Mouse (Mus musculus) limb, embryonic 10.5 days (tissue): ENCODE data around the gene Mis18a. TPM values are rescaled to one million over a fixed set of nuclear protein-coding genes. Genes with fewer than 3 reads are reported as not detected.

Experiments
- DNase-seq: peaks from one replicate; pipeline ENCODE4 v3.0.0-alpha.2; 2017; ENCODE audit warnings: low spot score
- H3K27ac ChIP-seq: fragments of 300-500 bp; sonication (generic); 2 replicates; pipeline ENCODE4 v1.5.1; 2016; ENCODE audit warnings: mild to moderate bottlenecking
- H3K27me3 ChIP-seq: fragments of 300-500 bp; sonication (generic); 2 replicates; pipeline ENCODE4 v1.6.1; 2016; ENCODE audit warnings: low read depth, mild to moderate bottlenecking; ENCODE audit not compliant: poor library complexity, severe bottlenecking
- H3K36me3 ChIP-seq: fragments of 300-500 bp; sonication (generic); 2 replicates; pipeline ENCODE4 v1.6.1; 2016; ENCODE audit warnings: mild to moderate bottlenecking, moderate library complexity
- H3K4me1 ChIP-seq: fragments of 300-500 bp; sonication (generic); 2 replicates; pipeline ENCODE4 v1.6.1; 2016
- H3K4me3 ChIP-seq: fragments of 300-500 bp; sonication (generic); 2 replicates; pipeline ENCODE4 v1.5.1; 2016; ENCODE audit warnings: mild to moderate bottlenecking, moderate library complexity
- H3K9me3 ChIP-seq: fragments of 300-500 bp; sonication (generic); replicated peaks from 2 replicates; pipeline ENCODE4 v1.6.1; 2016; ENCODE audit warnings: mild to moderate bottlenecking
- WGBS: fragments of 180-500 bp; shearing (Covaris S2); methylation state at CpG from one replicate; pipeline ENCODE4 v1.1.7; 2016; 5-methylcytosine and 5-hydroxymethylcytosine counted together
- polyA plus RNA-seq: library from polyadenylated mRNA; unstranded; fragments of >200 nt; fragmentation: Nextera tagmentation; extraction: Ambion mirVana; gene quantifications from 2 replicates; pipeline ENCODE4 v1.2.1, GENCODE M21; 2016

The Mis18a gene
- polyA plus RNA-seq: 98.1 and 103 TPM in 2 replicates

- DNase-seq: peak; percentile 98
- Histone ChIP-seq H3K4me3 (peak within 1 kb of the TSS; percentile 71), H3K27me3 (no peaks in the 10 kb centered on the region), H3K9me3 (no peaks in the 10 kb centered on the region), H3K36me3 (peaks cover 32% of the 10 kb centered on the region), H3K27ac (peak within 1 kb of the TSS; percentile 86), H3K4me1 (peaks cover 11% of the 10 kb centered on the region)
- WGBS: 3% methylated on average over 53 of the region's 53 CpGs
Measured at GRCm38 (mm10) chr16:90727233-90728115, at the start of gene Mis18a. Mis18a (minus strand) TSS chr16:90727404.

- Histone ChIP-seq H3K9me3 (no peaks in the 10 kb centered on the region), H3K36me3 (peaks cover 100% of the 10 kb centered on the region), H3K27me3 (no peaks in the 10 kb centered on the region), H3K4me1 (no peaks in the 10 kb centered on the region), H3K27ac (no peak overlapping the region), H3K4me3 (no peak overlapping the region)
- DNase-seq: no peak
- 85% methylated on average over 10 of the region's 10 CpGs for WGBS
Measured at GRCm38 (mm10) chr16:90775946-90776520, 48.8 kb upstream of the Mis18a start.

GRCm38 (mm10) chr16:90774646-90775045 lies 47.4 kb upstream of the Mis18a start:
- no peaks in the 10 kb centered on the region for H3K4me1 ChIP-seq
- H3K36me3 ChIP-seq: peaks cover 99% of the 10 kb centered on the region
- H3K27ac ChIP-seq: no peak overlapping the region
- H3K4me3 ChIP-seq: no peak overlapping the region
- DNase-seq: no peak
- 91% methylated on average over 6 of the region's 6 CpGs for WGBS
- H3K9me3 ChIP-seq: no peaks in the 10 kb centered on the region
- H3K27me3 ChIP-seq: no peaks in the 10 kb centered on the region

GRCm38 (mm10) chr16:90774216-90774615 lies 47.0 kb upstream of the Mis18a start:
- H3K9me3 ChIP-seq: no peaks in the 10 kb centered on the region
- no peak overlapping the region for H3K4me3 ChIP-seq
- peaks cover 99% of the 10 kb centered on the region for H3K36me3 ChIP-seq
- no peaks in the 10 kb centered on the region for H3K27me3 ChIP-seq
- DNase-seq: no peak
- WGBS: 97% methylated on average over 12 of the region's 12 CpGs
- no peak overlapping the region for H3K27ac ChIP-seq
- H3K4me1 ChIP-seq: no peaks in the 10 kb centered on the region

- no peaks in the 10 kb centered on the region for H3K27me3 ChIP-seq
- WGBS: 95% methylated on average over 15 of the region's 15 CpGs
- H3K9me3 ChIP-seq: no peaks in the 10 kb centered on the region
- DNase-seq: no peak
- H3K27ac ChIP-seq: no peak overlapping the region
- peaks cover 95% of the 10 kb centered on the region for H3K36me3 ChIP-seq
- no peak overlapping the region for H3K4me3 ChIP-seq
- H3K4me1 ChIP-seq: no peaks in the 10 kb centered on the region
Measured at GRCm38 (mm10) chr16:90766919-90767454, 39.8 kb upstream of the Mis18a start.

DNA sequence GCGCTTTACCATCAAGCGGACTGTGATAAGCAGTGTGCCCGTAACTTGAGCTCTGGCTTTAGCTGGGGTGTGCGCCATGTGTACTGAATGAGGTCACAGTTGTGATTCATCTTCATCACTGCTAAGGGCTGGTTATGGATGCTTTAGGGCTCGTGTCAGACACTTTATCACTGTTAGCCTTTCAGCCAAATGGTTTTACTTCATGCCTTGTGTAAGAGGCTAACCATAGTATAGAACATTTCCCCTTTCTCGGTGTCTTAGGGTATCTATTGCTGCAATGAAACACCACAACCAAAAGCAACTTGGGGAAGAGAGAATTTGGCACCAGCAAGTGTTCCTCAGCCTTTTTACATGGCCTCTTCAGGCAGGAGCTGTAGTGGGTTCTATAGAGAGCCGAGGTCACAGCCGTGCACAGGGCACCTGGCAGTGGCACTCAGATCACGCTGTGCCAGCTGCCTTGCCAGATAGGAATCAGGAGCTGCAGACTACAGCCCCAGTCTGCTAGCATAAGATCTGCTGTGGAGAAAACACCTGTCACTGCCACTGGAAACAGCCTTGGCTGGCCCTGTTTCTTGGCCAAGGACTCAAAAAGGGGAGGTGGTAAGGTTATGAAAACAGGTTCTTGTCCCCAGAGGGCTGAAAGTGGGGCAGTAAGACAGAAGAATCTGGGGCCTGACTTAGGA lies 38.1 kb upstream of the Mis18a start:
- no peaks in the 10 kb centered on the region for H3K9me3 ChIP-seq
- peaks cover 95% of the 10 kb centered on the region for H3K36me3 ChIP-seq
- no peak overlapping the region for H3K27ac ChIP-seq
- no peak for DNase-seq
- no peaks in the 10 kb centered on the region for H3K4me1 ChIP-seq
- H3K27me3 ChIP-seq: no peaks in the 10 kb centered on the region
- whole genome bisulfite sequencing: 86% methylated on average over 9 of the region's 9 CpGs
- H3K4me3 ChIP-seq: no peak overlapping the region

GRCm38 (mm10) chr16:90760515-90760914 lies 33.3 kb upstream of the Mis18a start:
- Histone ChIP-seq H3K27ac (no peak overlapping the region), H3K9me3 (no peaks in the 10 kb centered on the region)

GRCm38 (mm10) chr16:90759335-90759734 lies 32.1 kb upstream of the Mis18a start:
- no peaks in the 10 kb centered on the region for H3K27me3 ChIP-seq
- WGBS: 82% methylated on average over 3 of the region's 3 CpGs
- no peak overlapping the region for H3K27ac ChIP-seq
- peaks cover 93% of the 10 kb centered on the region for H3K36me3 ChIP-seq
- DNase-seq: no peak
- no peaks in the 10 kb centered on the region for H3K9me3 ChIP-seq
- H3K4me3 ChIP-seq: no peak overlapping the region
- H3K4me1 ChIP-seq: no peaks in the 10 kb centered on the region

More at GRCm38 (mm10) chr16:90760515-90760914, 33.3 kb upstream of the Mis18a start:
- DNase-seq: no peak
- no peaks in the 10 kb centered on the region for H3K4me1 ChIP-seq
- no peak overlapping the region for H3K4me3 ChIP-seq
- no peaks in the 10 kb centered on the region for H3K27me3 ChIP-seq
- 78% methylated on average over 4 of the region's 4 CpGs for WGBS
- peaks cover 92% of the 10 kb centered on the region for H3K36me3 ChIP-seq

DNA sequence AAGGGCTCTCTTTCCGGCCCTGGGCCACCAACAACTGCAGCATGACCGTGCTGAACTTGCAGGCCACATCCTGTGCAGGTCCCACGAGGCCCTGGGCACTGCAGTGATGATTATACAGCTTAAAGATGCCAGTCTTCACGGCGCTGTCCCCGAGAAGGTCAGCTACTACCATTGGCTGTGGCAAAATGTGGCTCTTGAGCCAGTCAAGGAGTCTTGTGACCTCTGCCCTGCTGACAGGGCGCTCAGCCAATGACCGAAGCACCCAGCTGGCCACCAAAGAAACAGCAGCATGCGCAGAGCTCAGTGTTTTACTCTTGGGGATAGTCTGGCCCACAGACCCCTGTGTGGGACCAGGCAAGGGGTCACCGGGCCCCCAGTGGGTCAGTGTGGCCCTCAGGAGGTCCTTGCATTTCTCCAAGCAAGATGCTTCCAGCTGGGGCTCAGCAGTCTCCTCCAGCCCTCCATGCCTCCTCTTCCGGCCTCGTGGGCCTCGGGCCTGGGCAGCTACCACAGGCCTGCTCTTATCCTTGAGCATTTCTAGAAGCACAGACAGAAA lies 26.3 kb upstream of the Mis18a start:
- H3K36me3 ChIP-seq: peaks cover 81% of the 10 kb centered on the region
- 94% methylated on average over 13 of the region's 13 CpGs for WGBS
- DNase-seq: no peak
- no peak overlapping the region for H3K27ac ChIP-seq
- H3K4me1 ChIP-seq: no peaks in the 10 kb centered on the region
- no peak overlapping the region for H3K4me3 ChIP-seq
- H3K9me3 ChIP-seq: no peaks in the 10 kb centered on the region
- H3K27me3 ChIP-seq: no peaks in the 10 kb centered on the region

DNA sequence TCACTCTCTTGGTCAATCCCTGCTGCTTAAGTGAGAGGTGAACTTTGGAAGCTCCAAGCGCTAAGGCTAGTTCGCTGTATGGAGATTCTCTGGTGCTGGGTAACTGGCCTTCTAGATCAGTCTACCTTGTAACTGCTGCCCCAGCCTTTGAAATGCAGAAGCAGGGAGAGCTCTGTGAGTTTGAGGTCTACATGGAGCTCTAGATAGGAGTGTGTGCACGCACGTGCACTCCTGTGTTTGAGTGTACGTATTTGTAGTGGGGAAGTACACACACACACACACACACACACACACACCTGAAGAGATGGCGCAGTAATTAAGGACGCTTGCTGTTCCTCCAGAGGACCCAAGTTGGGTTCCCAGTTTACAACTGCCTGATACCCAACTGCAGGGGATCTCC lies 21.0 kb upstream of the Mis18a start:
- Histone ChIP-seq H3K9me3 (no peaks in the 10 kb centered on the region), H3K27ac (no peak overlapping the region), H3K4me1 (peaks cover 13% of the 10 kb centered on the region), H3K36me3 (peaks cover 34% of the 10 kb centered on the region), H3K27me3 (no peaks in the 10 kb centered on the region), H3K4me3 (no peak overlapping the region)
- 92% methylated on average over 7 of the region's 7 CpGs for WGBS
- DNase-seq: no peak

GRCm38 (mm10) chr16:90747143-90747542 lies 19.9 kb upstream of the Mis18a start:
- peaks cover 24% of the 10 kb centered on the region for H3K36me3 ChIP-seq
- DNase-seq: no peak
- H3K9me3 ChIP-seq: no peaks in the 10 kb centered on the region
- no peak overlapping the region for H3K4me3 ChIP-seq
- H3K27me3 ChIP-seq: no peaks in the 10 kb centered on the region
- H3K4me1 ChIP-seq: peaks cover 20% of the 10 kb centered on the region
- 92% methylated on average over 6 of the region's 6 CpGs for WGBS
- H3K27ac ChIP-seq: no peak overlapping the region

DNA sequence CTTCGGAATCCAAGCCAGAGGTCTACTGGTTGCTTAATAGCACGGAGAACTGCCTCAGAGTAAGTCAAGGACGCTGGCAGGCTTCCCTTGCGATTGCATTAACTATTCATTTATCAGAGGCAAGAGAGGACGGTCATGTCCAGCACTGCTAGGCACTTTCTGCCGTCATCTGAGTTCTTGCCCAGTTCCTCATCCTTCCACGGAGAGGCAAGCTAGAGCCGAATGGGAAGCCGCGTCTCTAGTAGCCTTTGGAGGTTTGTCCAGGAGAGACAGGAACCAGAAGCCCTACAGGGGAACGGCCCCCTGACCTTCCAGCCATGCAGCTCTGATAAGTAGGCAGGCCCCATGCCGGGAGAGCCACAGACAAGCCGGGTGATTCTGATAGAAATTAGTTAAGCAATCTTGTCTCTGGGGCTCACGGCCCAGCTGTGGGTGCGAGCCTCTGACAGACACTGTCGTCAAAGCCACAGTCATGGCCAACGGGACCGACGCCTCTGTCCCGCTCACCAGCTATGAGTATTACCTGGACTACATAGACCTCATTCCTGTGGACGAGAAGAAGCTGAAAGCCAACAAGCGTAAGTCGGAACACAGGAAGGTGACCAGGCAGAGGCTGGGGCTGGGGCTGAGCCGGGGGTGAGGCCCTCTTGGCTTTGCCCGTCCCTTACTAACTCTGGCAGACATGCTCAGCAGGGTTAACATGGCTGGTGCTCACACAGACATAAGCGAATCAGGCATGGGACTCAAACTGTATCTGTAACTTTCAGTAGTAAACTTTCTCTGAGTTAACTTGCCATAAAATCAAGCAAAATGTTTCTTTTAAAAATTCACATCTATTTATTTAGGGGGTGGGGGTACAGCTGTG lies 11.1 kb upstream of the Mis18a start, which contains the start of gene Mrap:
TSS of gene Mrap (plus strand) at position 116 of the 865 bp plus-strand sequence.
- no peak for DNase-seq
- Histone ChIP-seq H3K9me3 (no peaks in the 10 kb centered on the region), H3K27ac (peak within 1 kb of the TSS; percentile 53; the same call in 1 of the 2 replicates), H3K36me3 (no peaks in the 10 kb centered on the region), H3K4me1 (peaks cover 21% of the 10 kb centered on the region), H3K4me3 (no peak within 1 kb of the TSS), H3K27me3 (no peaks in the 10 kb centered on the region)
- 80% methylated on average over 26 of the region's 26 CpGs for WGBS
